Mouse (Mus musculus): ENCODE measurements around the gene Olfr270. TPM values are rescaled to one million over a fixed set of nuclear protein-coding genes. Genes with fewer than 3 reads are reported as not detected.
A peak's percentile ranks its signal among the peaks of the same experiment; 100 is the strongest.

Olfr270 gene
- polyA plus RNA-seq, 1 experiment from 2014 or later = not detected

DNA sequence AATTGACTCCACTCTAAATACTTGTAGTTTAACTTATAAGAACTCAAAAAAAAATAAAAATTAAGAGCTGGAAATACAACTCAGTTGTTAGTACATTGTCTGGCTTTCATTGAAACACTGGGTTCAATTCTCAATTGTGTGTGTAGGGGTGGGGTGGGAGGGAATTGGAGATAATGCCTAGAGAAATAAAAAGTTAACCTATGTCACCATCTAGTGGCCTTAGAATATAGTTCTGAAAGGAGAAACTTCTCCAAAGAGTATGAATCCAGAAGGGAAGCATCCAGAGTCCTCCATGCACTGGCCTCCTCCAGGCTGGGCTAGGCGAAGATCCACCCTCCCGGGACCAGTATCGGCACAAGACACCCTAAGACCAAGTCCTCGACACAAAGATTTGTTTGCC lies 44.8 kb downstream of the Olfr270 start:
- no peaks in the 10 kb centered on the region for H3K9me3 ChIP-seq
- no peak overlapping the region for H3K4me2 ChIP-seq
- H3K4me1 ChIP-seq = peaks cover 4% of the 10 kb centered on the region; the same call in 1 of the 2 replicates
- H3K36me3 ChIP-seq = no peaks in the 10 kb centered on the region
- 59% methylated on average over 4 of the region's 4 CpGs for WGBS
- no peak overlapping the region for H3K4me3 ChIP-seq (replicated peaks)
- no peak for ATAC-seq (ENCODE audit: insufficient read depth, low FRiP score, low read depth)
- H3K27ac ChIP-seq = no peak overlapping the region
- H3K9ac ChIP-seq = no peak overlapping the region
- H3K27me3 ChIP-seq (replicated peaks) = no peaks in the 10 kb centered on the region

DNA sequence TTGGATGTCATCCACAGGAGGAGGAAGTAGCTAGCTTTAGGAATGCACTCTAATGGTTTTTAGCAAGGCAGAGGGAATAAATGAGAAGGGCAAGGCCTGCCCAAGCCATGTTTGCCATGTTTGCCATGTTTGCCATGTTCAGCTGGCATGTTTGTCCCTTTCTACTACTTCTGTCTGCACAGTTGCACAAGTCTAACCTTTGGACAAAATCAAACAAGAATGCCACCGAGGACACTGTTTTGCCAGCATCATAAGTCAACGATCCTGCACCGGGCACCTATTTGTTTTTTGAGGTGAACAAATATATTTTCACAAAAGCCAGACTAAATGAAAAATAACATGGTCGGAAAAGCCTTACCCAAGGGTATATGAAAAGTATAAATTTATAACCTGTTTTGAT lies 45.5 kb downstream of the Olfr270 start:
- Histone ChIP-seq H3K4me1 (peaks cover 4% of the 10 kb centered on the region; the same call in 1 of the 2 replicates), H3K27me3 (replicated peaks) (no peaks in the 10 kb centered on the region), H3K27ac (no peak overlapping the region), H3K4me3 (replicated peaks) (no peak overlapping the region), H3K9me3 (no peaks in the 10 kb centered on the region), H3K36me3 (0 out of 2 replicates have a peak, but pooled peaks cover under 1% of the 10 kb centered on the region), H3K9ac (no peak overlapping the region), H3K4me2 (no peak overlapping the region)
- 72% methylated on average over 4 of the region's 4 CpGs for WGBS
- ATAC-seq (ENCODE audit: insufficient read depth, low FRiP score, low read depth) = no peak

DNA sequence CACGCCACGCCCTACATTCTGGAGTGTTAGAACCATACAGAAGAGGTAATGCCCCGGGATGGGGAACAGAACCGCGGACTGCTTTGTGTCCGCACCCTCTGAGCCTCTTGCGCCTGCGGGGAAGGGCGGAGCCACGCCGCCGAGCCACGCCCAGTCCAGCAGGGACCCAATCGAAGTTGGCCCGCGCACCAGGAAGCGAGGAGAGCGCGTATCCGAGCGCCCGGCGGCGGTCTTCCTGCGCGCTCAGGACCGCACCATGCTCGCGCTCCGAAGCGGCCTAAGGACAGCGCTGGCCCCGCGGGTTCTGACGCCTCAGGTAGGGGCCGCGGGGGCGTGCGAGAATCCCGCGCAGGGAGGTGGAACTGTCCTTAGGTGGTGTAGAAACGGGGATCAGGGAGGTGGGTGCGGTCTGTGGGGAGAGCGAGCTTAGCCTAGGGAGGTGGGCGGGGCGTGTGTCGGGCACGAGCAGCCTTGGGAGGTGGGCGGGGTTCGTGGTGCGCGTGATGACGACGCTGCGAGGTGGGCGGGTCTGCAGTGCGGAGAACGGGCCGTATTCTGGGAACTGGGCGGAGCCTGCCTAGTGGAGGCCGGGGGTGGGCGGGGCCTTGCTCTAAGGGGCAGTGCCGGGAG lies 47.5 kb downstream of the Olfr270 start, which contains the start of gene Nipsnap3b:
TSS of gene Nipsnap3b (plus strand) at position 149 of the 630 bp plus-strand sequence.
- H3K27me3 ChIP-seq (replicated peaks) = no peaks in the 10 kb centered on the region
- H3K4me3 ChIP-seq (replicated peaks) = peak within 1 kb of the TSS; percentile 92
- H3K9me3 ChIP-seq = no peaks in the 10 kb centered on the region
- 1% methylated on average over 63 of the region's 63 CpGs for WGBS
- peak within 1 kb of the TSS; percentile 90 for H3K27ac ChIP-seq
- H3K4me2 ChIP-seq = peak within 1 kb of the TSS; percentile 65
- peak within 1 kb of the TSS; percentile 78 for H3K9ac ChIP-seq
- ATAC-seq (ENCODE audit: insufficient read depth, low FRiP score, low read depth) = peak; percentile 96
- peaks cover 15% of the 10 kb centered on the region for H3K36me3 ChIP-seq
- peaks cover 4% of the 10 kb centered on the region; the same call in 1 of the 2 replicates for H3K4me1 ChIP-seq

DNA sequence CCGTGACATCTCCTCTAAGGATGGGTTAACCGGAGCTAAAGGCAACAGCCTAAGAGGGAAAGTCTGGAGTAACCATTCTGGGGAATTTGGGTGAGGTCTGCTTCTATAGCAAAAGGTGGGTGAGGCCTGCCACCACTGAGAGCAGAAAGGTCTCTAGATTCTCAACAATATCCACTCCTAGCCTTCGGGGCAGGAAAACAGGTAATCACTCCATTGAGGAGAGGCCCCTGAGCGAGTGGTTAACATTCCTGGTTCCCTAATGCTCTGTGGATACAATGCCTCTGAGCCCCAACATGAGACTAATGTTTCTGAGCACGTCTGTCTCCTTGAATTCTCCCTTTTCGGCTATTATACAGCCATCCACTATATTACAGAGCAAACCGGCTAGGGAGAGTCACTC lies 50.1 kb downstream of the Olfr270 start:
- WGBS = 93% methylated on average over 7 of the region's 7 CpGs
- no peak for ATAC-seq (ENCODE audit: insufficient read depth, low FRiP score, low read depth)
- peaks cover 4% of the 10 kb centered on the region; the same call in 1 of the 2 replicates for H3K4me1 ChIP-seq
- H3K4me3 ChIP-seq (replicated peaks) = no peak overlapping the region
- H3K27me3 ChIP-seq (replicated peaks) = no peaks in the 10 kb centered on the region
- no peak overlapping the region for H3K27ac ChIP-seq
- peaks cover 27% of the 10 kb centered on the region for H3K36me3 ChIP-seq
- H3K4me2 ChIP-seq = no peak overlapping the region
- H3K9ac ChIP-seq = no peak overlapping the region
- H3K9me3 ChIP-seq = no peaks in the 10 kb centered on the region

DNA sequence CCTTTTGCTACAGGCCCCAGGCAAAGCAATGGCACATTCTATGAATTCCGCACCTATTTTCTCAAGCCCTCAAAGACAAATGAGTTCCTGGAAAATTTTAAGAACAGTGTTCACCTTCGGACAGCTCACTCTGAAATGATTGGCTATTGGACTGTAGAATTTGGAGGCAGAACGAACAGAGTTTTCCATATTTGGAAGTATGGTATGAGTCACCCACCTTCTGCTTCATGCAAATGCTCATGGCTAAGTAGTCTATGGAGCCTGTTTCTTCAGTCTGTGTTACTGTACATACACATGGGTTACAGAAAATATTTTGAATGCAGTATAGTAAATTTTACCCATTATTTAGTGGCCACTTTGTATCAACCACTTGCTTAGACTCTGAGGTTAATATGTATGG lies 50.7 kb downstream of the Olfr270 start:
- Histone ChIP-seq H3K27ac (no peak overlapping the region), H3K27me3 (replicated peaks) (no peaks in the 10 kb centered on the region), H3K4me1 (peaks cover 4% of the 10 kb centered on the region; the same call in 1 of the 2 replicates), H3K9me3 (no peaks in the 10 kb centered on the region), H3K4me3 (replicated peaks) (no peak overlapping the region), H3K36me3 (peaks cover 29% of the 10 kb centered on the region), H3K4me2 (no peak overlapping the region), H3K9ac (no peak overlapping the region)
- 93% methylated on average over 3 of the region's 3 CpGs for WGBS
- no peak for ATAC-seq (ENCODE audit: insufficient read depth, low FRiP score, low read depth)

DNA sequence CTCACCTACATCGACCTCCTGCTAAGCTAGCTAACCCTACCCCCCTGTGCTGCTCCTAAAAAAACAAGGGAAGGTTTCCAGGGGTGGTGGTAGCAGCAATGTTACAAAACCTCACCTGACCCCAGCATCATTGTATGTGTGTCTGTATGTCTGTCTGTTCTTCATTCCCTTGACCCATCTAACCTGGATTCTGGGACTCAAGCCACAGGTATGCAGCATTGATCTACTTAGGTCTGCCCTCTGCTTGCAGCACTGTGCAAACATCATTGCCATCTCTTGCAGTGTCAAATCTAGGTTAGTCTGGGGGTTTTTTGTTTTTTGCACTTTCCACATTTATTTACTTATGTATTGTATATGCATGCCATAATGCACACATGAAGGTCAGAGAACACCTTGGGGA lies 54.0 kb downstream of the Olfr270 start:
- no peak overlapping the region for H3K27ac ChIP-seq
- no peaks in the 10 kb centered on the region for H3K4me1 ChIP-seq
- no peak overlapping the region for H3K4me3 ChIP-seq (replicated peaks)
- no peak overlapping the region for H3K9ac ChIP-seq
- no peaks in the 10 kb centered on the region for H3K9me3 ChIP-seq
- WGBS = 86% methylated on average over 1 of the region's 1 CpGs
- H3K36me3 ChIP-seq = peaks cover 38% of the 10 kb centered on the region
- ATAC-seq (ENCODE audit: insufficient read depth, low FRiP score, low read depth) = no peak
- H3K4me2 ChIP-seq = no peak overlapping the region
- no peaks in the 10 kb centered on the region for H3K27me3 ChIP-seq (replicated peaks)

Other genes with a start within 250 kb of the Olfr270 start
- not detected in 2 replicates for gene Olfr275, start 149.9 kb upstream of the Olfr270 start, polyA plus RNA-seq (2015; fragmentation: Nextera tagmentation; extraction: Ambion mirVana)
- gene Olfr273, start 105.3 kb upstream of the Olfr270 start, polyA plus RNA-seq (2015; fragmentation: Nextera tagmentation; extraction: Ambion mirVana) = not detected in 2 replicates
- not detected in 2 replicates for gene Olfr272, start 45.4 kb upstream of the Olfr270 start, polyA plus RNA-seq (2015; fragmentation: Nextera tagmentation; extraction: Ambion mirVana)
- not detected in 2 replicates for gene Nipsnap3a, start 24.7 kb downstream of the Olfr270 start, polyA plus RNA-seq (2015; fragmentation: Nextera tagmentation; extraction: Ambion mirVana)
- gene Nipsnap3b, start 47.3 kb downstream of the Olfr270 start, polyA plus RNA-seq (2015; fragmentation: Nextera tagmentation; extraction: Ambion mirVana) = 86.2 and 96.8 TPM in 2 replicates
- gene Abca1, start 195.3 kb downstream of the Olfr270 start, polyA plus RNA-seq (2015; fragmentation: Nextera tagmentation; extraction: Ambion mirVana) = 4.8 and 4.9 TPM in 2 replicates

Measured in stomach, embryonic 15.5 days (tissue).